Mouse (Mus musculus) G1E (cell line): Measurements from ENCODE around the gene Plg.

Experiments used
- CTCF ChIP-seq: IDR thresholded peaks from 2 replicates; pipeline ENCODE4 v1.5.1; 2012; ENCODE audit warnings: low read depth, low read length, inconsistent platforms, mixed read lengths
- GATA1 ChIP-seq: IDR thresholded peaks from 2 replicates; pipeline ENCODE4 v1.6.1; 2012; ENCODE audit warnings: borderline replicate concordance, low read length, inconsistent platforms, mixed read lengths
- GATA2 ChIP-seq: IDR thresholded peaks from 2 replicates; pipeline ENCODE4 v1.6.1; 2012; ENCODE audit warnings: low read depth, low read length, inconsistent platforms, borderline replicate concordance
- POLR2AphosphoS5 ChIP-seq: IDR thresholded peaks from 2 replicates; pipeline ENCODE4 v1.6.1; 2012; ENCODE audit warnings: low read depth, low read length, inconsistent platforms; ENCODE audit not compliant: insufficient replicate concordance
- TAL1 ChIP-seq: conservative IDR thresholded peaks from 2 replicates; pipeline ENCODE4 v1.6.1; 2012; ENCODE audit warnings: low read depth, low read length, inconsistent platforms, mixed read lengths

DNA sequence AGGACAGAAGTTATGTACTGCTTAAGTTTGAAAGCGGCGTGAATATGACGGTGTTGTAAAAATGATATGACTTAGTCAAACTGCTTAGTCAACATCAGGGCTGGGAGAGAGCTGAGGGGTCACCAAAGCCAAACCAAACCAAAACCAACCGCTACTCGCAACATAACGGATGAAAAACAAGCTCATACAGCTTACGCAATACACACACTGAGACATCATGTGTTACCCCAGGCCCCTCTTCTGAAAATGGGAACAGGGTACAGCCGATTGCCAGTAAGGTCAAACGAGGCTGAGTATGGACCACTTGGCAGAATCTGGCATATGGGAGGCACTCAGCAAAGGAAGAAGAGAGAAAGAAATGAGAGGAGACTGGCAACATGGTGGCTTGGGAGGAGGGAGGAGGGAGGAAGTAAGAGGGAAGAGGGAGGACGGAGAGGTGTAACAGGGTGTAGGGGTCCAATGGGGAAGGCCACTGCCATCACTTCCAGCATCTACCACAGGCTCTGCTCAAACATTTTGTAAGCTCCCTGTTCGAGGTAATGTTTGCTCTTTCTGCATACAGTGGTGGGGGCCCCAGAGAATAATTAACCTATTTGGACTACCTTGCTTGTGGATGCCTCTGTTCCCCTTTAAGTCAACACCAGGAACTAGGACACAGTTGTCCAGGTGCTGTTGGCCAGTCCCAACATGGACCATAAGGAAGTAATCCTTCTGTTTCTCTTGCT lies at the start of gene Plg:
- TF ChIP-seq CTCF: no peak
- no peak for TF ChIP-seq GATA1
- TF ChIP-seq TAL1: no peak
- no peak for TF ChIP-seq GATA2
- no peak for TF ChIP-seq POLR2AphosphoS5
